Mouse (Mus musculus) layer of hippocampus, adult 11-12 months (tissue): ENCODE data around the gene Hlf.

ENCODE experiments used
- DNase-seq: peaks from one replicate; pipeline ENCODE4 v3.0.0; 2022; ENCODE audit warnings: low spot score

Gene Hlf

GRCm38 (mm10) chr11:90340836-90341235 lies 49.9 kb downstream of the Hlf start:
- no peak for DNase-seq

GRCm38 (mm10) chr11:90334816-90335215 lies 55.9 kb downstream of the Hlf start:
- no peak for DNase-seq

- DNase-seq = no peak
Observed at GRCm38 (mm10) chr11:90332737-90333136, 58.0 kb downstream of the Hlf start.

GRCm38 (mm10) chr11:90330202-90330694 lies 60.4 kb downstream of the Hlf start:
- no peak for DNase-seq

- DNase-seq = no peak
Observed at GRCm38 (mm10) chr11:90326836-90327235, 63.9 kb downstream of the Hlf start.

GRCm38 (mm10) chr11:90326146-90326545 lies 64.5 kb downstream of the Hlf start:
- no peak for DNase-seq

- no peak for DNase-seq
Observed at GRCm38 (mm10) chr11:90324597-90324996, 66.1 kb downstream of the Hlf start.

- DNase-seq = no peak
Observed at GRCm38 (mm10) chr11:90320922-90321321, 69.8 kb downstream of the Hlf start.

GRCm38 (mm10) chr11:90317482-90317881 lies 73.2 kb downstream of the Hlf start:
- peak; percentile 72 for DNase-seq

GRCm38 (mm10) chr11:90314606-90315005 lies 76.1 kb downstream of the Hlf start:
- DNase-seq = no peak

- DNase-seq = peak; percentile 52
Observed at GRCm38 (mm10) chr11:90306993-90307392, 83.7 kb downstream of the Hlf start.

- DNase-seq = no peak
Observed at GRCm38 (mm10) chr11:90306067-90306466, 84.6 kb downstream of the Hlf start.

- DNase-seq = no peak
Observed at GRCm38 (mm10) chr11:90294622-90295021, 96.1 kb downstream of the Hlf start.

- DNase-seq = no peak
Observed at GRCm38 (mm10) chr11:90292766-90293165, 97.9 kb downstream of the Hlf start.

- DNase-seq = no peak
Observed at GRCm38 (mm10) chr11:90291156-90291555, 99.5 kb downstream of the Hlf start.

- no peak for DNase-seq
Observed at GRCm38 (mm10) chr11:90286550-90287154, 104.0 kb downstream of the Hlf start.
